Mouse (Mus musculus) adrenal gland, postnatal 25 days (tissue): ENCODE measurements around the gene Gm128. TPM values are rescaled to one million over a fixed set of nuclear protein-coding genes. Genes with fewer than 3 reads are reported as not detected.
"Not testable (repeated sequence)": the region's sequence is repeated elsewhere in the genome, so short reads cannot be mapped to it uniquely, and the experiment has no call there.

Source experiments
- DNase-seq: peaks from one replicate; pipeline ENCODE4 v3.0.0; 2021; ENCODE audit warnings: mixed read lengths
- total RNA-seq: library from RNA; stranded (reverse); gene quantifications from 2 replicates; pipeline ENCODE4 v1.2.3, GENCODE M21; 2021

Gm128 gene
- total RNA-seq, 1 experiment from 2014 or later: 0.24 TPM

- DNase-seq: no peak
Observed at GRCm38 (mm10) chr3:95230495-95231297, 10.7 kb downstream of the Gm128 start.

GRCm38 (mm10) chr3:95229781-95230494 is 11.5 kb downstream of the Gm128 start:
- DNase-seq: peak; percentile 38

- peak; percentile 26 for DNase-seq
Observed at GRCm38 (mm10) chr3:95228894-95229780, 12.3 kb downstream of the Gm128 start.

- peak; percentile 91 for DNase-seq
Observed at GRCm38 (mm10) chr3:95228148-95228893, 13.1 kb downstream of the Gm128 start, which contains the start of gene Cdc42se1. Gene Cdc42se1, plus strand, starts transcription at chr3:95228732.

GRCm38 (mm10) chr3:95227214-95227613 is 14.2 kb downstream of the Gm128 start:
- DNase-seq: no peak

GRCm38 (mm10) chr3:95224295-95224694 is 17.1 kb downstream of the Gm128 start:
- DNase-seq: no peak

GRCm38 (mm10) chr3:95223041-95223440 is 18.4 kb downstream of the Gm128 start:
- DNase-seq: no peak

- no peak for DNase-seq
Observed at GRCm38 (mm10) chr3:95218466-95219137, 22.8 kb downstream of the Gm128 start.

- peak; percentile 98 for DNase-seq
Observed at GRCm38 (mm10) chr3:95217255-95218134, 23.9 kb downstream of the Gm128 start, which contains the start of gene Gabpb2. Gene Gabpb2, minus strand, starts transcription at chr3:95217916.

GRCm38 (mm10) chr3:95216655-95217254 is 24.6 kb downstream of the Gm128 start:
- DNase-seq: no peak

GRCm38 (mm10) chr3:95213609-95213975 is 27.8 kb downstream of the Gm128 start:
- no peak for DNase-seq

GRCm38 (mm10) chr3:95212889-95213608 is 28.3 kb downstream of the Gm128 start:
- DNase-seq: not testable (repeated sequence)

- DNase-seq: no peak
Observed at GRCm38 (mm10) chr3:95210585-95210984, 30.8 kb downstream of the Gm128 start.

- no peak for DNase-seq
Observed at GRCm38 (mm10) chr3:95208286-95208685, 33.1 kb downstream of the Gm128 start.

GRCm38 (mm10) chr3:95203880-95204279 is 37.5 kb downstream of the Gm128 start:
- no peak for DNase-seq

- no peak for DNase-seq
Observed at GRCm38 (mm10) chr3:95200562-95200961, 40.8 kb downstream of the Gm128 start.

- DNase-seq: no peak
Observed at GRCm38 (mm10) chr3:95200132-95200531, 41.3 kb downstream of the Gm128 start.

- no peak for DNase-seq
Observed at GRCm38 (mm10) chr3:95199101-95199500, 42.3 kb downstream of the Gm128 start.

- DNase-seq: no peak
Observed at GRCm38 (mm10) chr3:95195772-95196171, 45.6 kb downstream of the Gm128 start.
